Mouse (Mus musculus): ENCODE data around the gene Slc9a1. TPM values are rescaled to one million over a fixed set of nuclear protein-coding genes. Genes with fewer than 3 reads are reported as not detected.

The Slc9a1 gene
- total and polyA plus RNA-seq, 3 experiments, result 3.1 to 14.0 TPM; not detected in 1

DNA sequence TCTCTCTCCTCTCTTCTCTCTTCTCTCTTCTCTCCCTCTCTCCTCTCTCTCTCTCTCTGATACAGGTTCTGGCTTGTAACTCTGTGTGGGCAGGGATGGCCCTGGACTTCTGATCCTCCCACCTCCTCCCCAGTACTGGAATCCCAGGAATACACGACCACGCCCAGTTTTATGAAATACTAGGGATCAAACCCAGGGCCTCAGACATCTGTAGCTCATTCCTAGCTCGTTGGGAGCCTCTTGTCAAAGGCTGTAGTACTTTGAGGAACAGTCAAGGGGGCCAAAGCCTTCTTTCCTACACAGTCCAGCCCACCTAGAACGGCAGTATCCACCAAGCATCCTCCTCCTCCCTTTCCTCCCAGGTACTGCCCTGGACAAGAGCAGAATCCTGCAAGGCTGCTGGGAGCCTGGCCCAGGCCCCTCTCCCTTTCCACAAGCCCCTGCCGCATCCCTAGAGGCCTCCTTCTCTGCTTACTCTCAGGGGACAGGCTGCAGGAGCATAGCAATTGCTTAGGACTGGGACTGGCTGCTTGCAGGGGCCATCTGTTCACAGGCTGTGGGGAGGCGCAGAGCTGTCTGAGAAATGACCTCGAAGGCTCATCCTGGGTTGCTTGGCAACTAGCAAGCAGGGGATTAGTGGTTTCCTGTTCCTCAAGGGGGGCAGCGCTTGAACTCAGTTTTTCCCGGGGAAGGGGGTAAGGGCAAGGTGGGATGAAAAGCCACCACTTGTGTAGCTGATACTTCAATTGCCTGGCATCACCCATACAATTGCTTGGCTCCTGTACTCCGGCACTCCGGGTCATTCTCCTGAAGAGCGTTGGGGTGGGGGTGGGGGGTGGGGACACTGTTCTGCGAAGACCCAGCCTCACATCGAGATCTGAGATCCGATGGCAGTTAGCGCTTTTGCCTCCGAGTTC, 70.2 kb downstream of the Slc9a1 start:
- no peaks in the 10 kb centered on the region for H3K9me3 ChIP-seq (replicated peaks; ENCODE audit: insufficient read depth, low read length)
- no peak overlapping the region for H3K4me3 ChIP-seq (ENCODE audit: control insufficient read depth in 1 of 2, insufficient read depth in 1 of 2, low read depth in 2 of 2, low read length in 2 of 2)
- H3K79me2 ChIP-seq (ENCODE audit: control insufficient read depth, insufficient read depth, low read length, poor library complexity), result no peaks in the 10 kb centered on the region
- no peaks in the 10 kb centered on the region; a peak in 1 of 4 replicates for H3K4me1 ChIP-seq (ENCODE audit: control insufficient read depth in 1 of 2, insufficient read depth in 2 of 2, low read length in 2 of 2)
- H3K9ac ChIP-seq (ENCODE audit: control insufficient read depth, low read depth, low read length, poor library complexity, severe bottlenecking), result no peak overlapping the region
- H3K27me3 ChIP-seq (ENCODE audit: control insufficient read depth in 1 of 2, insufficient read depth in 2 of 2, low read length in 2 of 2), result peaks cover 0 to 3% of the 10 kb centered on the region in 2 experiments; a peak in 3 of 4 replicates
- no peak for TF ChIP-seq HCFC1 (IDR thresholded peaks at IDR 0.05; ENCODE audit: low read depth, low read length)
- no peak for TF ChIP-seq JUND (IDR thresholded peaks at IDR 0.05; ENCODE audit: low read depth, low read length)
- no peak for TF ChIP-seq ELF1 (IDR thresholded peaks at IDR 0.05; ENCODE audit: low read depth, low read length)
- TF ChIP-seq MAZ (IDR thresholded peaks at IDR 0.05; ENCODE audit: low read depth, low read length), result no peak
- no peak for TF ChIP-seq KAT2A (conservative IDR thresholded peaks at IDR 0.05; ENCODE audit: low read depth, low read length)
- no peak for TF ChIP-seq E2F4 (IDR thresholded peaks at IDR 0.05; ENCODE audit: borderline replicate concordance, low read depth, low read length)
- TF ChIP-seq ZKSCAN1 (IDR thresholded peaks at IDR 0.05; ENCODE audit: low read depth, low read length), result no peak
- TF ChIP-seq POLR2AphosphoS2 (IDR thresholded peaks at IDR 0.05; ENCODE audit: low read length), result no peak
- TF ChIP-seq POLR2AphosphoS5 (IDR thresholded peaks at IDR 0.05; ENCODE audit: borderline replicate concordance, low read depth, low read length), result no peak
- no peak for TF ChIP-seq ZNF384 (IDR thresholded peaks at IDR 0.05; ENCODE audit: low read depth, low read length)
- TF ChIP-seq CHD2 (IDR thresholded peaks at IDR 0.05; ENCODE audit: low read length), result no peak
- TF ChIP-seq GATA1 (IDR thresholded peaks at IDR 0.05; ENCODE audit: low read depth, low read length), result no peak
- TF ChIP-seq ETS1 (IDR thresholded peaks at IDR 0.05; ENCODE audit: low read depth, low read length), result no peak
- H3K36me3 ChIP-seq (ENCODE audit: control insufficient read depth in 1 of 2, insufficient read depth in 2 of 2, low read length in 2 of 2), result no peaks in the 10 kb centered on the region
- no peak overlapping the region for H3K27ac ChIP-seq (ENCODE audit: control insufficient read depth, low read depth, low read length)
- DNase-seq (ENCODE audit: low read depth, low spot score), result no peak

DNA sequence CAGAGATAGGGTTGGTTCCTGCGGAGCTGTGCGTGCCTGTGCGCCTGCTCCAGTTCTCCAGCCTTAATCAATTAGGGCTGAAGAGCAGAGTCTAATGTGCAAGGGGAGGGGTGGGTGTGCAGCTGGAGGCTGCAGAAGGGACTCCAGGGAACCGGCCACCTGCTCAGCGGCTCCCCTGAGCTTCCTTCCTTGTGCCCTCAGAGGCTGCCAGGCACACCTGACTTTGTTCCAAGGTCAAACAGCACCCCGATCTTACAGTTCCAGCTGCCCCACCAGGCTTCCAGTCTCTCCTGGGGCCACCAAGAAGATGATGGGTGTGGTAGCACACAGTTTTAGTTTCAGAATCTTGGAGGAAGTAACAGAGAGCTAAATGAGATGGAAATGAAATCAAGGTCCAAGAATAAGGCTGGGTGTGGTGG, 70.9 kb downstream of the Slc9a1 start:
- no peaks in the 10 kb centered on the region for H3K79me2 ChIP-seq (ENCODE audit: control insufficient read depth, insufficient read depth, low read length, poor library complexity)
- no peak overlapping the region for H3K9ac ChIP-seq (ENCODE audit: control insufficient read depth, low read depth, low read length, poor library complexity, severe bottlenecking)
- H3K27me3 ChIP-seq (ENCODE audit: control insufficient read depth in 1 of 2, insufficient read depth in 2 of 2, low read length in 2 of 2), result peaks cover 0 to 3% of the 10 kb centered on the region in 2 experiments; a peak in 3 of 4 replicates
- no peaks in the 10 kb centered on the region for H3K36me3 ChIP-seq (ENCODE audit: control insufficient read depth in 1 of 2, insufficient read depth in 2 of 2, low read length in 2 of 2)
- no peaks in the 10 kb centered on the region; a peak in 1 of 4 replicates for H3K4me1 ChIP-seq (ENCODE audit: control insufficient read depth in 1 of 2, insufficient read depth in 2 of 2, low read length in 2 of 2)
- no peak overlapping the region for H3K4me3 ChIP-seq (ENCODE audit: control insufficient read depth in 1 of 2, insufficient read depth in 1 of 2, low read depth in 2 of 2, low read length in 2 of 2)
- H3K9me3 ChIP-seq (replicated peaks; ENCODE audit: insufficient read depth, low read length), result no peaks in the 10 kb centered on the region
- H3K27ac ChIP-seq (ENCODE audit: control insufficient read depth, low read depth, low read length), result no peak overlapping the region
- TF ChIP-seq MAX (IDR thresholded peaks at IDR 0.05; ENCODE audit: low read length) (no peak), POLR2A (IDR thresholded peaks at IDR 0.05; ENCODE audit: control insufficient read depth in 1 of 2, insufficient read depth in 1 of 2, low read depth in 1 of 2, low read length in 2 of 2, poor library complexity in 1 of 2) (no peak), POLR2AphosphoS5 (IDR thresholded peaks at IDR 0.05; ENCODE audit: borderline replicate concordance, low read depth, low read length) (no peak), TCF12 (IDR thresholded peaks at IDR 0.05; ENCODE audit: low read depth, low read length) (no peak)
- DNase-seq (ENCODE audit: low read depth, low spot score), result no peak
